Mouse (Mus musculus) granulocyte monocyte progenitor cell, adult 5-6 weeks (primary cell): ENCODE data around the gene Actl6b. TPM values are rescaled to one million over a fixed set of nuclear protein-coding genes. Genes with fewer than 3 reads are reported as not detected.
A peak's percentile ranks its signal among the peaks of the same experiment; 100 is the strongest.

Experiments used
- ATAC-seq: replicated peaks from 2 replicates; pipeline ENCODE4 v1.8.0; 2016; ENCODE audit warnings: mild to moderate bottlenecking, moderate TSS enrichment, inconsistent platforms; ENCODE audit not compliant: poor library complexity, severe bottlenecking
- total RNA-seq, 2 experiments: library from RNA; stranded (forward) in 1 of 2; stranded (reverse) in 1 of 2; fragments of 200-712, 200-1000 nt in 1 of 2; fragments of >200 nt in 1 of 2; fragmentation: Nextera tagmentation in 1 of 2; gene quantifications; 2 replicates each; pipeline ENCODE4 v1.2.3; 2014 to 2017

Actl6b gene
- not detected in 2 replicates for total RNA-seq (2014; fragmentation: Nextera tagmentation)
- not detected in 2 replicates for total RNA-seq (2017)

DNA sequence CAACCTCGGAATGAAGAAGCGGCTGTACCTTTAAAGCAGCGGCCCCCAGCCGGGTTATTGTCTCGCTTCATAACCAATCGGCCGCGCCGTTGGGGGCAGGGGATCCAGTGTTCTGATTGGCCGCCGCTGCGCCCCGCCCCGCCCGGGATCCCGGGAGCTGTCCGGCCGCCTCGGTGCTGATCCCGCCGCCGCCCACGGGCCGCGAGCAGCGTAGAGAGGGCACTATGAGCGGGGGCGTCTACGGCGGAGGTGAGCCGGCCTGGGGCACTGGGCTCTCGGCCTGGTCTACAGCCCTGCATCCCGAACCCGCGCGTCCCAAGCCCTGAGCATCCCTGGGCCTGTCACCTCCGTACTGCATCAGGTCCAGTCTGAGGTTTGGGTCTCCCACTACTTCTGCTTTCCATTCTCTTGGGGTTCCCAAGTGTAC is at the start of gene Actl6b:
Actl6b (plus strand) TSS at position 107 of the 427 bp plus-strand sequence.
- peak; percentile 92 for ATAC-seq

DNA sequence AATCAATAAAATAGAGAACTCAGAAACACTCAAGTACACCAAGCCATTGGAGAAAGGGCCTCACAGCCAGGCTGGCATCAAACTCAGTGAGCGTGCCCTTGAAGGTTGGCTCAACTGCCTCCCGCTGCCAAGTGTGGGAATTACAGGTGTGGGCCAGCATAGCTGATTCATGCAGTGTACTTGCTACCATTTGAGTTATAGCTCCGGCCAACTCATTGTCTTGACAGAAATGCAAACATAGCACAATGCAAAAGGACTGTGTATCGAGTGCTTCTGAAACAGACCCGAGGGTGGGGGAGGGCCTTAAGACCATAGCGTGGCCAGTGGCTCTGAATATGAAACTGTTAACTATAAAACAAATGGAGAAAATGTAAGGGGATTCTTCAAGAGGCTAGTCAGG is 49.3 kb upstream of the Actl6b start:
- no peak for ATAC-seq

DNA sequence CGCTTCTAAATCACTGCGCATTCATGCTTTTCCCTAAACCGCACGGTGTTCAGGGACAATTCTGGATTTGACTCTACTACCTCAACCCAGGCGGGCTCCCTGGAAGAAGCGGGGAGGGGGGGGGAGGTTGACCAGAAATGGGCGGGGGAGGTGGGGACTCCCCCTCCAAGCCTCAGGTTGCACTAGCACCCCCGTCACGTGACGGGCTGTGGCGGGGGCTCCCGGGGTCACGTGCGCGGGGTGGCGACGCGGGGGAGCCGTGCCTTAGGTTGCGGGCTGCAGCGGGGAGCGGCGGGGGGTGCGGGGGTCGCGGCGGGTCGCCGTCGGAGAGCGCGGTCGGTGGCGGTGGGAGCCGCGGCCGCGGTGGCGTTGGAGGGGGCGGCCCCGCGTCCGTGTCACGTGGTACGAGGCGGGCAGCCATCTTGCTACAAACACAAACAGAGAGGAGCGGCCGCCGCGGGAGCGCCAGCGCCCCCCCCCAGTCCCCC is 43.3 kb upstream of the Actl6b start:
- ATAC-seq, result peak; percentile 52

DNA sequence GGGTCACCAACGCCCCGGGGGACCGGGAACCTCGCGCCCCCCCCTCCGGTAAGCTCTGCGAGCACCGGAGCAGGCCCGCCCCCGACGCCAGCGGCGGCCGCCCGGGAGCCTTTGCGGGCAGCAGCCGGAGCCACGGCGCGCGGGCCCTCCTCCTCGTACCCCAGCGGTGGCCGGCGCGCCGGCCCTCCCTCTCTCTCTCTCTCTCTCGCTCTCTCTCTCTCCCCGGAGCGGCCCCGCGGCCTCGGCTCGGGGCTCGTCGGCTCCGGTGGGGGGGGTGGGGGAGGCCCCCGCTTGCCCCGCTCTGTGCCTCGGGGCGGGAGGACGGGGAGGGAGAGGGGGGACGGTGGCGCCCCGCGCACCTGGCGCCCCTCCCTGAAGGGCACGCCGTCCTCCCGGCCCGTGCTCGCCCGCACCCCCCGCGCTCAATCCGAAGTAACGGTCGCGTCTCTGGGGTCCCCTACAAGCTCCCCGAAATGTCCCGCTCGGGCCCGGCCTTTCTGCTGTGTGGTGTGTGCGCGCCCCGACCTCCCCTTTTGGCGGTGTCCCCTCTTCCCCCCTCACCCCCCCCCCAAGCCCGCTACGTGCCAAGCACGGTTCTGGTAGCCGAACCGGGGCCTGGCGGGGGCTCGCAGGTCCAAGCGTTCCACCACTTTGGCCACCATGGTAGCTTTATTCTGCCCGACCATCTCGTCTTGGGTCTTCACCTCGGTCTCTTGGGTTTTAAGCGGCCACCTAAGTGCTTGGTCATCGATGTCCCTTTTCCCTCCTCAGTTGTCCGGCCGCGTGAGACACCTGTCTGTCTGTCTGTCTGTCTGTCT is 42.5 kb upstream of the Actl6b start:
- peak; percentile 10; the same call in 1 of the 2 replicates for ATAC-seq

DNA sequence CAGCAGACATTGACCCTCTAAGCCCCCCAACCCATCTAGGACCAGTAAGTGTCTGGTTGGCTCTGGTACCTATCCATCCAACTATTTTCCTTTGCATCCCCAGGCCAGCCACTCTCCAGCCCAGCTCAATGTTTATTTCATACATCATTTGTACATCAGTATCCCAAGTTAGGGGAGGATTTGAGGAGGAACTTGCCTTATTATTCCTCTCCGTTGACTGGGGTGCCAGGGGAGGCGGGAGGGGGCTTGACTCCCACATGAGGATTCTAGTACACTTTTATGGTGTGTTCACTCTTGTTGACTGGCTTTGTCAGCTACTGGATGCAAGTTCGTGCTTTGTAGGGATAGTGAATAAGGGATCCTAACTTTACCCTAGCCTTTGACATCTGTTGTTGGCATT is 41.6 kb upstream of the Actl6b start:
- ATAC-seq, result no peak

DNA sequence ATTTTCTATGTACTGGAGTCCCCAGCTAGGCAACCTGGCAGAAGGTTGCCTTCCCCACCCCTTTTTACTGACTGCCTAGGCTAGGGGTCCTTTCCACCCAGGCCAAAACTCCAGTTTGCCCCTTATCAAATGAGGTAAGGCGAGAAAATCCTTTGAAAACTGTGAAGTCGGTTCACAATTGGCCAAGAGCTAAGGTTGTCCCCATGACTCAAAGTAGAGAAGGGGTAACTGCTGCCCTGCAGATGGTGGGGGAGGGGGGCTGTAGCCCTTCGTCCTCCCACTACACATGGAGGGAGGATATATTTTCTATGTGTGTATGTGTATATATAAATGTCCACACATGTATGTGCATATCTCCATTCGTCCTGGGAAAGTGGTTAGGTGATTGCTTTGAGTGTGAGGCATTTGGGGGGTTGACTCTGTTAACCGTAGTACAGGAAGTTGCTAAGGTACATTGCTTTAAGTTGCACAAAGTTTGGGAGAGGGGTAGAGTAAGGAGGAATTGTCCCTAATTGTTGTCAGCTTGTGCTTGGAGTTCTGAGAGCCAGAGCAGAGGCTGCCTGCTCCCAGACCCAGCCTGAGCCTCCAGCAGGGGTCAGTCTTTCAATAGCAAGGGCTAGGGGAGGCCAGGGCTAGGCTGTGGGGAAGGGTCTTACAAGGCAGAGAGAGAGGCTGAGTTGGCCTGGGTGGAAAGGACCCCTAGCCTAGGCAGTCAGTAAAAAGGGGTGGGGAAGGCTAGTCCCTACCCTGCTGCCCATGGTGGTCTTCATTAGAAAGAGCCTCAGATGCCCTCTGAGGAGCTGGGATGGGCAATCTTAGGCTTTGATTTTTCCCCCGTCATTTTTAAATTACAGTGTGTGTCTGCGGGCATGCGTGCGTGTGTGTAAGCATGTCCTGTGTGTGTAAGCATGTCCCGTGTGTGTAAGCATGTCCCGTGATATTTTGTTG is 40.2 kb upstream of the Actl6b start:
- ATAC-seq, result no peak; the same call in 1 of the 2 replicates

DNA sequence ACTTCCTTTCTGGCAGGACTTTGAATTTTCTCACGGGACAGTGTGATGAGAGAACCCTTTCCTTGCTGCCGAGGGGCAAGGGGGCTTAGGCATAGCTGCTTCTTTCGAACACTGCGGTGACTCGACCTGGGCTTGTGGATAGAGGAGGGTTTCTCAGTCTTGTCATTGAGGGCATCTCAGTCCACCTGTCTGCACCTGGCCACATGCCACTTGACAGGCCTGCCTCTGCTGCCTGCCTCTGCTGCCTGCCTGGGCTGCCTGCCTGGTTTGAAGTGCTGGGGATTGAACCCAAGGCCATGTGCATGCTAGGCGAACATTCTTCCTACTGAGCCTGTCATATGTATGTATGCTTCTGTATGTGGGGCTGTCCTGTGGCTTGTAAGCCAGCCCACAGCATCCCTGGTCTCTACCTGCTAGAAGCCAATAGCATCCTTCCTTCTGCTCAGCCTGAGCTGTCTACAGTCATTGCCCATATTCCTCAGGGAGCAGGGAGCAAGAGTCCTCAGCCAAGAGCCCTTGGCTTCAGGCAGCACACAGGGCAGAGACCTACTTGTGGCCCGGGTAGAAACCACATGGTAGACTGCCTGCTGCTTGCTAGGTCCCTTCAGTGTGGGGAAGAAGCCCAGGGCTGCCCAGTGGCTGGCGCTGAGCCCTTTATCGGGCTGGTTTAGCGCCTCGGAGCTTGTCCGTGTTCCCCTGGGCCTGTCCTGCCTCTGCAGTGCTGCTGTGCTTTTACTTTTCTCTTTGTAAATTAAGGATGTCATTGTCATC is 39.2 kb upstream of the Actl6b start:
- ATAC-seq, result no peak

DNA sequence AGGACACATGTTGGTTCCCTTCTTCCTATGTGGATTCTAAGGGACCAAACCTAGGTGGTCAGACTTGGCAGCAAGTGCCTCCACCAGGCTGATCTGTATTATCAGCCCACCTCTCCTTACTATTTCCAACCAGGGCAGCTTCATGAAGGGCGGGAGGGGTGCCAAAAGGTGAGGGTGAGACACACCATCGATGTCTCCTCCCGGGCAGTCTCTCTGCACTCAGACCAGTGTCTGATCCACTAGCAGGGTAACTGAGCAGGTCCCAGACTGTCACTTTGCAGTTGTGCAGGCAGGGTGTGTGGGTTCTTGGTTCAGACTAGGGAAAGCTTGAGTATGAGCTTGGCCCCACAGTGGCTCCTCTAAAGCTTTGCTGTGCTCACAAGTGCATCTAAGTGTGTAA is 38.5 kb upstream of the Actl6b start:
- no peak for ATAC-seq

DNA sequence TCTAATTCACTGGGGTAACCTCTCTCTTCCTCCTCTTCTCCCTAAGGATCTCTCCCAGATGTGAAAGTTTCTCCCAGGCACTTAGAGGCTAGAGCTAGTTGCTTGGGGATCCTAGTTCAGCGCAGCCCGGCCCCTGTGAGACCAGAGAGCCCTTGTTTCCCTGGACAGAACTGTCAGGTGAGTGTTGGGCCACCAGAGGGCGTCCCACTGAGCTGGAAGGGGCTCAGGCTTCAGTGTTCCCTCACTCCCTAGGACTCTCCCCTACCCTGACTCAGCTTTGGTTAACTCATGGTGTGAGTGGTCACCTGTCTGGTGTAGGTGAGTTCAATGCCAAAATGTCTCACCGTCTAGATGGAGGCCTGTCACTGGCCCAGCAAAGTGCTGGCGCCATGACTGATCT is 34.9 kb upstream of the Actl6b start, which contains the start of gene Gigyf1:
Gigyf1 (plus strand) TSS at position 113 of the 400 bp plus-strand sequence.
- peak; percentile 68 for ATAC-seq

DNA sequence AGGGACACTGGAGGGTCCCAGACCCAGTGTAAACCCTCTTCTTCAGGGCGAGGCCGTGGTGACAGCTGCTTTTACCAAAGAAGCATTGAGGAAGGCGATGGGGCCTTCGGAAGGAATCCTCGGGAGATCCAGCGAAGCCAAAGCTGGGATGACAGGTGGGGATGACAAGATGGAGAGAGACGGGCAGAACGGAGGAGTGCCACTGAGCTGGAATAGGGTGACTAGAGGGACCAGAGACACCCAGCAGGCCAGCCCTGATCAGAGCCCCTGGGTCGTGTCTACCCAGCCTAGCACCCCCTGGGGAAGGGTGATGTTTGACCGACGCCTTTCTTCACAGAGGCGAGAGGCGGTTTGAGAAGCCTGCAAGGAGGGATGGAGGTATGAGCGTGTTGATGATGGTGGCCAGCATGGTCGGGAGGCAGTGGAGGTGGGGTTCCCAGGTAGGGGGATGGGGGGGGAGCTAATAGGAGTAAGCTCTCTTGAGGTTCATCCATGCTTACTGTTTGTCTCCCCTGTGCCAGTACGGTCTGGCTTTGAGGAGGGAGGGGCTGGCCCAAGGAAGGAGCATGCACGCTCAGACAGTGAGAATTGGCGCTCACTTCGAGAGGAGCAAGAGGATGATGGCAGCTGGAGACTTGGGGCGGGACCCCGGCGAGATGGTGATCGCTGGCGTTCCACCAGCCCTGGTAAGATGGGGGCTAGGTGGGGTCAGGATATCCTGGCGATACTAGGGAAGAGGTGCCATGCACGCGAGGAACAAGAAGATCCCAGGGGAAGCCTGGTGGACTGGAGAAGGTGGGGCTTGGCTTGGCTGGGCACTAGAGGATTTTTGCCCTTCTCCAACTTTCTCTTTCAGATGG is 33.4 kb upstream of the Actl6b start:
- ATAC-seq, result no peak

DNA sequence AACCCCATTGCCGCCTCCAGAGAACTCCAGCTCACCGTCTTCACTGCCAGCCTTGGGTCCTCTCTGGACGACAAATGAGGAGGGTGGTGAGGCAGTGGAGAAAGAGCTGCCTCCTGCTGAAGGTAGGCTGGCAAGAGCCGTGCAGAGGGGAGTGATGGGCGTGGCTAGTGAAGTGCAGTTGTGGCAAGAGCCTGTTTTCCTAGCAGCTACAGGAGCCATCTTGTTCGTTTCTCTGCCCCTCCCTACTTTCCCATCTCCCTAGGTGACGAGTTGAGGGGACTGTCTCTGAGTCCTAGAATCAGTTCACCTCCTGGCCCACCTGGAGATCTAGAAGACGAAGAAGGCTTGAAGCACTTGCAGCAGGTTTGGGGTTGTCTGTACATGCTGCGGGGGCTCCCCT is 31.5 kb upstream of the Actl6b start:
- ATAC-seq, result no peak

DNA sequence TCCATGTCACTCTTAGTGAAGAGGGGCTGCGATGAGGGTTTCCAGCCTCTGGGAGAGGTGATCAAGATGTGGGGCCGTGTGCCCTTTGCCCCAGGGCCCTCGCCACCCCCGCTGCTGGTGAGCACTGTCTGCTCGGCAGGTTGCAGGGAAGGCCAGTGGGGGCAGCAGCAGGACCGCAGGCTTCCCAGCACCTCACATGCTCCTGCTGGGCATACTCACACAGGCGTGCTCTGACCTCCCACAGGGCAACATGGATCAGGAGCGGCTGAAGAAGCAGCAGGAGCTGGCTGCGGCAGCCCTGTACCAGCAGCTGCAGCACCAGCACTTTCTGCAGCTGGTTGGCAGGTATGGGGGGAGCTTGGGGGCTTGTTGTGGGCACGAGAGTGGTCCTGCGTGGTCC is 30.6 kb upstream of the Actl6b start:
- no peak for ATAC-seq

DNA sequence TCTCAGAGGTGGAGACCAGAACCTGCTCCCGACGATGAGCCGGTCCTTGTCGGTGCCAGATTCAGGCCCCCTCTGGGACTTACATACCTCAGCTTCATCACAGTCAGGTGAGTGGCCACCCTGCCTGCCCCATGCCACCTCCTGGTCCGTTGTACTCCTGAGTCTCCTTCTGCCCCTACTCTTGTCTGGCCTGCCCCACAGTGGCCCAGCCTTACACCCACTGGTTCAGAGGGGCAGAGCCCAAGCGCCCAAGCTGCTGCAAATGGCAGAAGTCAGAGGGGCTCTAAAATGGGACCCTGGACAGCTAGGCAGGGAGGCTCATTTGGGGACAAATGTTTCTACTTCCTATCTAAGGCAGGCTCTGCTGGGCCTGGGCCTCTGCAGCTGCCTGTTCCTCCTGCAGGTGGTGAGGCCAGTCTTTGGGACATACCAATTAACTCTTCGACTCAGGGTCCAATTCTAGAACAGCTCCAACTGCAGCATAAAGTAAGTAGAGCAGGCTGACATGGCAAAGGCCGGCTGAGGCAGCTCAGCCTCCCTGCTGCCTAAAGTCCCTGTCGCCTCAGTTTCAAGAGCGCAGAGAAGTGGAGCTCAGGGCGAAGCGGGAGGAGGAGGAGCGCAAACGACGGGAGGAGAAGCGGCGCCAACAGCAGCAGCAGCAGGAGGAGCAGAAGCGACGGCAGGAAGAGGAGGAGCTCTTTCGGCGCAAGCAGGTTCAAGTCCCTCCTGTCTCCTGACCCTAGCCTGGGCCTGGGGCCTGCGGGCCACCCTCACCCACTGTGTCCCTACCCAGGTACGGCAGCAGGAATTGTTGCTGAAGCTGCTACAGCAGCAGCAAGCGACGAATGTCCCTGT is 29.7 kb upstream of the Actl6b start:
- no peak for ATAC-seq

DNA sequence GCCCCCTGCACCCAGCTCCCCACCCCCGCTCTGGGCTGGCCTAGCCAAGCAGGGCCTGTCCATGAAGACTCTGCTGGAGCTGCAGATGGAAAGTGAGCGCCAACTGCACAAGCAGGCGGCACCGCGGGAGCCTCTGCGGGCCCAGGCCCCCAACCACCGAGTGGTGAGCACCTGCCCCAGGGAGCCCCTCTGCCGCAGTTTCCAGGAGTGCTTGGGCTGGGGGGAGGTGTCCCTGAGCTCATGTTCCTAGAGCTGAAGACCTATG is 29.1 kb upstream of the Actl6b start:
- ATAC-seq, result no peak

DNA sequence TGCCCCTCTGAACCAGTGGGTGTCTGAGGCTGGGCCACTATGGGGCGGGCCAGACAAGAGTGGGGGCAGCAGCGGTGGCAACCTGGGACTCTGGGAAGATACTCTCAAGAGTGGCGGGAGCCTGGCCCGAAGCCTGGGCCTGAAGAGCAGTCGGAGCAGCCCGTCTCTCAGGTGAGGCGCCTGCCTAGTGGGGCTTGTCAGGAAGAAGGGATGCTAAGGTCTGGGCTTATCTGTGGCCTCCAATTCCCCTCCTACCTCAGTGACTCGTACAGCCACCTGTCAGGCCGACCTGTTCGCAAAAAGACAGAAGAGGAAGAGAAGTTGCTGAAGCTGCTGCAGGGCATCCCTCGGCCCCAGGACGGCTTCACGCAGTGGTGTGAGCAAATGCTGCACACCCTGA is 28.6 kb upstream of the Actl6b start:
- ATAC-seq, result no peak

DNA sequence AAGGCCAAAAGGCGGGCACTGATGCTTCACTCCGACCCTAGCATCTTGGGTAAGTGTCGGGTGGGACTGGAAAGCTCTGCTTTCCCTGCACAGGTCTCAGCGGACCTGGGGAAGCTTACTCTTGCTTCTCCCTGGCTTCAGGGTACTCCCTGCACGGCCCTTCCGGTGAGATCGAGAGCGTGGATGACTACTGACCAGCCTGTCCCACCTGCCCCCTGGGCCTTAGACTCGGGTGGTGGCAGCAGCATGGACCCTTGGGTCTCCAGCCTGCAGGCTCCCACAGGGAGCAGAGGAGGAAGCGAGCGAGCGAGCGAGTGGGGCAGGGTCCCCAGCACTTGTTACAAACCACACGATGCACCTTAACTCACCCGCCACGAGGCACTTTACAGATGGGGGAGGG is 27.8 kb upstream of the Actl6b start:
- no peak for ATAC-seq

DNA sequence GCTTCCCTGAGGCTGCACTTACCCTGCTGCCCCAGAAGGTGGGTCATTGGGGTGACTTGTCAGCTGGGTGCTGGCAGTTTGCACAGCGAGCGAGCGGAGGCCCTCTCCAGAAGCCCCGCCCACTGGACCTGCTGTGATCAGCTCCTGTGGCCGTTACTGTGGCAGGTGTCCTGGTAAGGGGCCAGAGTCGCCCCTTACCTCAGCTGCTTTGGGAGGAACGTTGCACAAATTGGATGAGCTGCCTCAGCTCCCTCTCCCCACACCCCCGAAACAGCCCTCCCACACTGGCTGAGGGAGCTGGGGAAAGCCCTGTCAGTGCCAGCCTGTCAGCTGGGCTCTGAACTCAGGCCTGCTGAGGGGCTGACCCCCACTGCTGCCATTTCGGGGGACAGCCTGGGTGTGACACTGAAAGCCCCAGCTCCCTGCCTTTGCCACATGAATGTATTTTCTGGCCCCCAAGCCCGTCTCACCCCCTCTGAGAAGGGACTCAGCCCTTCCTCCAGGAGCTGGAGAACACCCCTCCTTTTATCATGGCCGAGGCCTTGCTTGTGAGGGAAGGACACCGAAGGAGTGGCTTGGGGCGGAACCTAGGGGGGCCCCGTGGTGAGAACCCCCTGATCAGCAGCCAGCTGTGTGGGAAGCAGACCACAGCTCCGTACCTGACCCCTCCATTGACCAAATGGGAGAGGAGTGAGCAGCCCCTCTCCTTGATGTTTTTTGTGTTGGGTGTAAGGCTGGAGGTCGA is 27.0 kb upstream of the Actl6b start:
- peak; percentile 40 for ATAC-seq

DNA sequence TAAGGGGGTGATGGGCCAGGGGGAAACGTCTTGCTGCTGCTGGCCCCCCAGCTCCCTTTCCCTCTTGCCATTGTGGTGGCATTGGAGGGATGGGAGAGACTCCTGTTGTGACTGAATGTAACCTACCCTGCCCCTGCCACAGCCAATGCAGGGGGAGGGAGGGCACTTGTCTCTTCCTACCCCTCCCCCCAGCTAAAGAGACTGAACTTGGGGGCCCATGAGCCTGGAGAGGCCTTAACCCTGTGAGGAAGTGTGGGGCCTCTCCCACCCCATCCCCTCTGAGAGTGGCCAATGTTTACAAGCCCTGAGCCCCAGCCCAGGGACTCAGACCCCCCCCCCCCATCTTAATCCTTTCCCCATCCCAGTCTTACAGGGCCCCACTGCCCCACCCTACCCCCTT is 25.9 kb upstream of the Actl6b start:
- no peak for ATAC-seq
